Mouse (Mus musculus) MEL (cell line): Measurements from ENCODE around the gene Phf23. TPM values are rescaled to one million over a fixed set of nuclear protein-coding genes. Genes with fewer than 3 reads are reported as not detected.

Source experiments
- DNase-seq: peaks from one replicate; pipeline ENCODE4 v3.0.0; 2011; ENCODE audit warnings: low read depth, low spot score
- H3K27ac ChIP-seq: 2 replicates; pipeline ENCODE4 v1.5.1; 2012; ENCODE audit warnings: low read depth, mild to moderate bottlenecking, control low read depth, low read length, moderate library complexity; ENCODE audit not compliant: control insufficient read depth
- H3K27me3 ChIP-seq, 2 experiments: fragments of 150-350 bp in 1 of 2; sonication (generic) in 1 of 2; 2 replicates each; pipeline ENCODE4 v1.6.1; 2012; ENCODE audit warnings: low read length in 2 of 2, mild to moderate bottlenecking in 2 of 2, improper control_type of control experiment in 1 of 2, moderate library complexity in 1 of 2; ENCODE audit not compliant: insufficient read depth in 2 of 2, control insufficient read depth in 1 of 2
- H3K36me3 ChIP-seq, 2 experiments: 2 replicates each; pipeline ENCODE4 v1.6.1; 2012 to 2014; ENCODE audit warnings: low read length in 2 of 2, improper control_type of control experiment in 1 of 2, inconsistent platforms in 1 of 2, mild to moderate bottlenecking in 1 of 2; ENCODE audit not compliant: insufficient read depth in 2 of 2, control insufficient read depth in 1 of 2
- H3K4me1 ChIP-seq, 2 experiments: fragments of 150-350 bp in 1 of 2; sonication (generic) in 1 of 2; 2 replicates each; pipeline ENCODE4 v1.6.1; 2012; ENCODE audit warnings: low read length in 2 of 2, improper control_type of control experiment in 1 of 2, mild to moderate bottlenecking in 1 of 2; ENCODE audit not compliant: insufficient read depth in 2 of 2, control insufficient read depth in 1 of 2
- H3K4me3 ChIP-seq, 2 experiments: fragments of 150-350 bp in 1 of 2; sonication (generic) in 1 of 2; 2 replicates each; pipeline ENCODE4 v1.5.1; 2012; ENCODE audit warnings: low read depth in 2 of 2, low read length in 2 of 2, mild to moderate bottlenecking in 2 of 2, moderate library complexity in 2 of 2, control low read depth in 1 of 2, improper control_type of control experiment in 1 of 2; ENCODE audit not compliant: control insufficient read depth in 1 of 2, insufficient read depth in 1 of 2
- H3K79me2 ChIP-seq: 2 replicates; pipeline ENCODE4 v1.6.1; 2012; ENCODE audit warnings: mild to moderate bottlenecking, low read length, moderate library complexity; ENCODE audit not compliant: control insufficient read depth, poor library complexity, insufficient read depth
- H3K9ac ChIP-seq: 2 replicates; pipeline ENCODE4 v1.6.1; 2012; ENCODE audit warnings: low read depth, mild to moderate bottlenecking, control low read depth, low read length, moderate library complexity; ENCODE audit not compliant: control insufficient read depth, poor library complexity, severe bottlenecking
- H3K9me3 ChIP-seq: fragments of 150-350 bp; sonication (generic); replicated peaks from 2 replicates; pipeline ENCODE4 v1.6.1; 2012; ENCODE audit warnings: mild to moderate bottlenecking, low read length, improper control_type of control experiment, moderate library complexity; ENCODE audit not compliant: insufficient read depth
- BHLHE40 ChIP-seq: IDR thresholded peaks from 2 replicates; pipeline ENCODE4 v1.6.1; 2012; ENCODE audit warnings: low read depth, mild to moderate bottlenecking, inconsistent platforms, low read length, improper control_type of control experiment, borderline replicate concordance
- CHD1 ChIP-seq: IDR thresholded peaks from 2 replicates; pipeline ENCODE4 v1.6.1; 2012; ENCODE audit warnings: low read depth, mild to moderate bottlenecking, inconsistent platforms, low read length, improper control_type of control experiment
- CHD2 ChIP-seq: IDR thresholded peaks from 2 replicates; pipeline ENCODE4 v1.6.1; 2011; ENCODE audit warnings: low read length, improper control_type of control experiment
- CTCF ChIP-seq, 3 experiments: IDR thresholded peaks in 2 of 3; conservative IDR thresholded peaks in 1 of 3; 2 replicates each; pipeline ENCODE4 v1.5.1; 2011 to 2012; ENCODE audit warnings: low read length in 3 of 3, low read depth in 2 of 3, mild to moderate bottlenecking in 2 of 3, improper control_type of control experiment in 1 of 3, inconsistent platforms in 1 of 3, mixed read lengths in 1 of 3, moderate library complexity in 1 of 3; ENCODE audit not compliant: control insufficient read depth in 1 of 3, insufficient read depth in 1 of 3, poor library complexity in 1 of 3, severe bottlenecking in 1 of 3
- E2F4 ChIP-seq: IDR thresholded peaks from 2 replicates; pipeline ENCODE4 v1.6.1; 2011; ENCODE audit warnings: low read depth, low read length, improper control_type of control experiment, borderline replicate concordance
- ELF1 ChIP-seq: IDR thresholded peaks from 2 replicates; pipeline ENCODE4 v1.6.1; 2014; ENCODE audit warnings: low read depth, mild to moderate bottlenecking, inconsistent platforms, low read length, improper control_type of control experiment, moderate library complexity
- EP300 ChIP-seq, 2 experiments: IDR thresholded peaks; 2 replicates each; pipeline ENCODE4 v1.6.1; 2011; ENCODE audit warnings: improper control_type of control experiment in 2 of 2, low read length in 2 of 2, low read depth in 1 of 2, mild to moderate bottlenecking in 1 of 2
- ETS1 ChIP-seq: IDR thresholded peaks from 2 replicates; pipeline ENCODE4 v1.6.1; 2012; ENCODE audit warnings: low read depth, mild to moderate bottlenecking, inconsistent platforms, low read length, improper control_type of control experiment, moderate library complexity
- GABPA ChIP-seq: IDR thresholded peaks from 2 replicates; pipeline ENCODE4 v1.6.1; 2012; ENCODE audit warnings: low read depth, mild to moderate bottlenecking, inconsistent platforms, low read length, improper control_type of control experiment, moderate library complexity
- GATA1 ChIP-seq: IDR thresholded peaks from 2 replicates; pipeline ENCODE4 v1.6.1; 2011; ENCODE audit warnings: low read depth, low read length, improper control_type of control experiment
- HCFC1 ChIP-seq: IDR thresholded peaks from 2 replicates; pipeline ENCODE4 v1.6.1; 2012; ENCODE audit warnings: low read depth, mild to moderate bottlenecking, inconsistent platforms, low read length, improper control_type of control experiment, moderate library complexity
- JUND ChIP-seq: IDR thresholded peaks from 2 replicates; pipeline ENCODE4 v1.6.1; 2011; ENCODE audit warnings: low read depth, mild to moderate bottlenecking, improper control_type of control experiment, low read length
- KAT2A ChIP-seq: conservative IDR thresholded peaks from 2 replicates; pipeline ENCODE4 v1.6.1; 2012; ENCODE audit warnings: low read depth, low read length, improper control_type of control experiment, inconsistent platforms
- MAFK ChIP-seq: IDR thresholded peaks from 2 replicates; pipeline ENCODE4 v1.6.1; 2011; ENCODE audit warnings: low read depth, mild to moderate bottlenecking, low read length, improper control_type of control experiment, borderline replicate concordance
- MAX ChIP-seq: IDR thresholded peaks from 2 replicates; pipeline ENCODE4 v1.6.1; 2011; ENCODE audit warnings: low read length, improper control_type of control experiment
- MEF2A ChIP-seq: IDR thresholded peaks from 2 replicates; pipeline ENCODE4 v1.6.1; 2014; ENCODE audit warnings: low read depth, mild to moderate bottlenecking, inconsistent platforms, low read length, improper control_type of control experiment; ENCODE audit not compliant: poor library complexity, insufficient replicate concordance, severe bottlenecking; ENCODE audit errors: extremely low read depth
- MXI1 ChIP-seq: IDR thresholded peaks from 2 replicates; pipeline ENCODE4 v1.6.1; 2011; ENCODE audit warnings: mild to moderate bottlenecking, low read depth, low read length, improper control_type of control experiment
- MYB ChIP-seq: IDR thresholded peaks from 2 replicates; pipeline ENCODE4 v1.6.1; 2011; ENCODE audit warnings: mild to moderate bottlenecking, low read depth, low read length, improper control_type of control experiment
- MYC ChIP-seq: IDR thresholded peaks from 2 replicates; pipeline ENCODE4 v1.6.1; 2011; ENCODE audit warnings: low read depth, mild to moderate bottlenecking, low read length, improper control_type of control experiment, moderate library complexity
- NELFE ChIP-seq: IDR thresholded peaks from 2 replicates; pipeline ENCODE4 v1.6.1; 2011; ENCODE audit warnings: low read depth, low read length, improper control_type of control experiment
- NRF1 ChIP-seq: IDR thresholded peaks from 2 replicates; pipeline ENCODE4 v1.6.1; 2014; ENCODE audit warnings: low read depth, mild to moderate bottlenecking, inconsistent platforms, low read length, improper control_type of control experiment, moderate library complexity; ENCODE audit not compliant: poor library complexity, insufficient read depth, severe bottlenecking
- POLR2A ChIP-seq, 2 experiments: IDR thresholded peaks; 2 replicates each; pipeline ENCODE4 v1.6.1; 2011 to 2012; ENCODE audit warnings: low read length in 2 of 2, mild to moderate bottlenecking in 2 of 2, control low read depth in 1 of 2, improper control_type of control experiment in 1 of 2, low read depth in 1 of 2, moderate library complexity in 1 of 2; ENCODE audit not compliant: control insufficient read depth in 1 of 2, insufficient read depth in 1 of 2, poor library complexity in 1 of 2
- POLR2AphosphoS2 ChIP-seq: IDR thresholded peaks from 2 replicates; pipeline ENCODE4 v1.6.1; 2011; ENCODE audit warnings: low read length, improper control_type of control experiment
- POLR2AphosphoS5 ChIP-seq: IDR thresholded peaks from 2 replicates; pipeline ENCODE4 v1.6.1; 2012; ENCODE audit warnings: low read depth, borderline replicate concordance, mild to moderate bottlenecking, inconsistent platforms, low read length, moderate library complexity, mixed read lengths
- RAD21 ChIP-seq: IDR thresholded peaks from 2 replicates; pipeline ENCODE4 v1.6.1; 2011; ENCODE audit warnings: mild to moderate bottlenecking, low read depth, low read length, improper control_type of control experiment
- RCOR1 ChIP-seq: IDR thresholded peaks from 2 replicates; pipeline ENCODE4 v1.6.1; 2012; ENCODE audit warnings: low read depth, mild to moderate bottlenecking, inconsistent platforms, low read length, improper control_type of control experiment
- SMC3 ChIP-seq: IDR thresholded peaks from 2 replicates; pipeline ENCODE4 v1.6.1; 2011; ENCODE audit warnings: low read depth, low read length, improper control_type of control experiment
- TAL1 ChIP-seq: IDR thresholded peaks from 2 replicates; pipeline ENCODE4 v1.6.1; 2012; ENCODE audit warnings: mild to moderate bottlenecking, inconsistent platforms, low read length, moderate library complexity, mixed read lengths
- TCF12 ChIP-seq: IDR thresholded peaks from 2 replicates; pipeline ENCODE4 v1.6.1; 2014; ENCODE audit warnings: low read depth, mild to moderate bottlenecking, inconsistent platforms, low read length, improper control_type of control experiment, moderate library complexity
- UBTF ChIP-seq: IDR thresholded peaks from 2 replicates; pipeline ENCODE4 v1.6.1; 2012; ENCODE audit warnings: low read depth, mild to moderate bottlenecking, inconsistent platforms, low read length, improper control_type of control experiment, moderate library complexity, borderline replicate concordance; ENCODE audit not compliant: insufficient read depth
- USF1 ChIP-seq: IDR thresholded peaks from 2 replicates; pipeline ENCODE4 v1.6.1; 2014; ENCODE audit warnings: low read depth, mild to moderate bottlenecking, inconsistent platforms, low read length, improper control_type of control experiment, moderate library complexity
- USF2 ChIP-seq, 2 experiments: IDR thresholded peaks; 2 replicates each; pipeline ENCODE4 v1.6.1; 2011 to 2012; ENCODE audit warnings: improper control_type of control experiment in 2 of 2, low read length in 2 of 2, borderline replicate concordance in 1 of 2, inconsistent platforms in 1 of 2, low read depth in 1 of 2, mild to moderate bottlenecking in 1 of 2; ENCODE audit not compliant: insufficient read depth in 1 of 2
- ZC3H11A ChIP-seq: IDR thresholded peaks from 2 replicates; pipeline ENCODE4 v1.6.1; 2012; ENCODE audit warnings: low read depth, mild to moderate bottlenecking, inconsistent platforms, low read length, improper control_type of control experiment
- ZMIZ1 ChIP-seq: IDR thresholded peaks from 2 replicates; pipeline ENCODE4 v1.6.1; 2012; ENCODE audit warnings: low read depth, mild to moderate bottlenecking, inconsistent platforms, low read length, improper control_type of control experiment, moderate library complexity
- ZNF384 ChIP-seq: IDR thresholded peaks from 2 replicates; pipeline ENCODE4 v1.6.1; 2012; ENCODE audit warnings: low read depth, mild to moderate bottlenecking, inconsistent platforms, low read length, improper control_type of control experiment
- polyA plus RNA-seq, 2 experiments: library from polyadenylated mRNA; stranded (reverse) in 1 of 2; unstranded in 1 of 2; fragments of >175 nt in 1 of 2; fragments of >200 nt in 1 of 2; gene quantifications; 2 replicates each; pipeline versions ENCODE4 v1.2.1 to v1.2.4; 2012; ENCODE audit warnings: low replicate concordance in 2 of 2, low read depth in 1 of 2; ENCODE audit not compliant: insufficient read length in 2 of 2, insufficient read depth in 1 of 2, missing spikeins in 1 of 2
- total RNA-seq: library from RNA; depleted of rRNA; stranded (reverse); fragments of 300-350 nt; gene quantifications from 2 replicates; pipeline ENCODE4 v1.2.3, GENCODE M21; 2012; rRNA removed

Phf23 gene
- total RNA-seq (88.2 and 112 TPM in 2 replicates), polyA plus RNA-seq (100 to 1,000 TPM in 1 of 2 experiments, not detected in 1; 108 TPM)

DNA sequence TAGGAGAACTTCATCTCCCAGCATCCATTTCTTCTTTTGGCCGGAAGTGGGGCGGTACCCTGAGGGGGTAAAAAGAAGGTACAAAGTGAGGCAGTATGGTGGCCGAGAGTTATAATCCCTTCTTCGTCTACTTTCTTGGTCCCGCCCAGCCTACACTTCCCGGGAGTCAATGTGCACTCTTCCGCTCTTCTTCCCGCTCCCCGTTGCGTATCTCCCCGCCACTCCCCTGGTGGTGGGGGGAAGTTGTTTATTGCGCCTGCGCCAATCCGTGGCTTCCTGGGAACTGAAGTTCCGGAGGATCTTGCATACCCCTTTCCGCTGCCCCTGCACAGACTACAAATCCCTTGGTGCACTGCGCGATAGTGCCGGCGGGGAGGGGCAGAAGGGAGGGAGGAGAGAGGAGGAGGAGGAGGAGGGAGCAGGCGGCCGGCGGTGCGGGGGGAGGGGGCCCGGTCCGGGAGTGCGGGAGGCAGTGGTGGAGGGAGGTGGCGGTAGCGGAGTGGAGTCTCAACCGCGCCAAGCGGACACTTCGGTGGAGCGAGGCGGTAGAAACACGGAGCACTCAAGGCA is at the start of gene Phf23:
Gene Phf23 (plus strand): TSS at position 387 of the 570 bp plus-strand sequence.
- Histone ChIP-seq H3K9me3 (no peaks in the 10 kb centered on the region), H3K27ac (peak within 1 kb of the TSS; percentile 87), H3K36me3 (peaks cover 8 to 44% of the 10 kb centered on the region in 2 experiments), H3K79me2 (peaks cover 32% of the 10 kb centered on the region), H3K27me3 (no peaks in the 10 kb centered on the region), H3K4me1 (peaks cover 8 to 40% of the 10 kb centered on the region in 2 experiments), H3K4me3 (peak within 1 kb of the TSS; percentile 66 to 98), H3K9ac (peak within 1 kb of the TSS; percentile 99)
- DNase-seq: peak; percentile 100
- TF ChIP-seq CHD1: no peak
- no peak for TF ChIP-seq MAFK
- no peak for TF ChIP-seq CHD2
- no peak for TF ChIP-seq MYB
- no peak for TF ChIP-seq ZC3H11A
- TF ChIP-seq POLR2AphosphoS2: peak; percentile 81
- TF ChIP-seq MEF2A: 0 out of 2 replicates have a peak, but pooled peaks have one; percentile 21
- TF ChIP-seq NRF1: peak; percentile 86
- TF ChIP-seq UBTF: 0 out of 2 replicates have a peak, but pooled peaks have one; percentile 79
- TF ChIP-seq MXI1: peak; percentile 35; the same call in 1 of the 2 replicates
- no peak for TF ChIP-seq GABPA
- peak; percentile 59 for TF ChIP-seq GATA1
- no peak for TF ChIP-seq JUND
- TF ChIP-seq SMC3: no peak
- peak; percentile 96 for TF ChIP-seq HCFC1
- no peak for TF ChIP-seq RCOR1
- peak; percentile 98 for TF ChIP-seq ELF1
- TF ChIP-seq KAT2A: peak; percentile 95
- TF ChIP-seq USF2 (IDR thresholded peaks at IDR 0.05; ENCODE audit: borderline replicate concordance in 1 of 2, insufficient read depth in 1 of 2, low read depth in 1 of 2, low read length in 2 of 2): no peak
- peak; percentile 78 to 79; a peak in 3 of 4 replicates for TF ChIP-seq POLR2A (IDR thresholded peaks at IDR 0.05; ENCODE audit: control insufficient read depth in 1 of 2, insufficient read depth in 1 of 2, low read depth in 1 of 2, low read length in 2 of 2, poor library complexity in 1 of 2)
- peak; percentile 56; the same call in 1 of the 2 replicates for TF ChIP-seq NELFE
- TF ChIP-seq USF1: peak; percentile 63; the same call in 1 of the 2 replicates
- TF ChIP-seq TAL1: no peak
- no peak for TF ChIP-seq BHLHE40
- TF ChIP-seq CTCF (IDR thresholded peaks at IDR 0.05 in 2 of 3, conservative IDR thresholded peaks at IDR 0.05 in 1 of 3; ENCODE audit: control insufficient read depth in 1 of 3, insufficient read depth in 1 of 3, low read depth in 2 of 3, low read length in 3 of 3, poor library complexity in 1 of 3, severe bottlenecking in 1 of 3): no peak
- TF ChIP-seq E2F4: peak; percentile 97; the same call in 1 of the 2 replicates
- TF ChIP-seq RAD21: no peak
- peak; percentile 81 for TF ChIP-seq MYC
- no peak for TF ChIP-seq EP300 (IDR thresholded peaks at IDR 0.05; ENCODE audit: low read depth in 1 of 2, low read length in 2 of 2)
- TF ChIP-seq POLR2AphosphoS5: peak; percentile 80; the same call in 1 of the 2 replicates
- TF ChIP-seq ZNF384: no peak
- peak; percentile 25; the same call in 1 of the 2 replicates for TF ChIP-seq ETS1
- TF ChIP-seq ZMIZ1: 0 out of 2 replicates have a peak, but pooled peaks have one; percentile 45
- TF ChIP-seq MAX: 0 out of 2 replicates have a peak, but pooled peaks have one; percentile 16
- peak; percentile 64 for TF ChIP-seq TCF12
